Mouse (Mus musculus) C2C12 (cell line): ENCODE measurements around the gene Bicc1.

Experiments
- CEBPB ChIP-seq: IDR thresholded peaks from one replicate; pipeline ENCODE4 v1.6.1; 2011; ENCODE audit warnings: low read depth, mild to moderate bottlenecking, control low read depth, moderate library complexity
- CTCF ChIP-seq: IDR thresholded peaks from one replicate; pipeline ENCODE4 v1.5.1; 2011; ENCODE audit not compliant: control insufficient read depth, insufficient read depth, insufficient read length
- FOSL1 ChIP-seq: IDR thresholded peaks from one replicate; pipeline ENCODE4 v1.8.0; 2011; ENCODE audit warnings: mild to moderate bottlenecking, low read length; ENCODE audit not compliant: poor library complexity, insufficient read depth, severe bottlenecking
- MYOD1 ChIP-seq: IDR thresholded peaks from one replicate; pipeline ENCODE4 v1.6.1; 2011; ENCODE audit warnings: low read depth; ENCODE audit not compliant: control insufficient read depth, insufficient read length
- MYOG ChIP-seq: IDR thresholded peaks from one replicate; pipeline ENCODE4 v1.6.1; 2011; ENCODE audit not compliant: control insufficient read depth, insufficient read length; ENCODE audit errors: extremely low read depth
- USF1 ChIP-seq: IDR thresholded peaks from one replicate; pipeline ENCODE4 v1.6.1; 2011; ENCODE audit warnings: low read depth, mild to moderate bottlenecking, control low read depth, moderate library complexity

- TF ChIP-seq CTCF (no peak), USF1 (no peak), MYOG (no peak), FOSL1 (no peak), CEBPB (no peak), MYOD1 (no peak)
Measured at GRCm38 (mm10) chr10:71131333-71131732, 28.2 kb downstream of the Bicc1 start.
